Mouse (Mus musculus) inflammation-experienced regulatory T-cells (primary cell): ENCODE measurements around the gene Cmc2. TPM values are rescaled to one million over a fixed set of nuclear protein-coding genes. Genes with fewer than 3 reads are reported as not detected.

ENCODE experiments used
- polyA plus RNA-seq, 2 experiments: library from polyadenylated mRNA; unstranded; fragments of 100-300 nt; shearing (Covaris generic); gene quantifications; one replicate each; pipeline ENCODE4 v1.2.1; 2017

Cmc2 gene
- polyA plus RNA-seq, result 10 to 100 TPM; 24.4 to 31.3 TPM

DNA sequence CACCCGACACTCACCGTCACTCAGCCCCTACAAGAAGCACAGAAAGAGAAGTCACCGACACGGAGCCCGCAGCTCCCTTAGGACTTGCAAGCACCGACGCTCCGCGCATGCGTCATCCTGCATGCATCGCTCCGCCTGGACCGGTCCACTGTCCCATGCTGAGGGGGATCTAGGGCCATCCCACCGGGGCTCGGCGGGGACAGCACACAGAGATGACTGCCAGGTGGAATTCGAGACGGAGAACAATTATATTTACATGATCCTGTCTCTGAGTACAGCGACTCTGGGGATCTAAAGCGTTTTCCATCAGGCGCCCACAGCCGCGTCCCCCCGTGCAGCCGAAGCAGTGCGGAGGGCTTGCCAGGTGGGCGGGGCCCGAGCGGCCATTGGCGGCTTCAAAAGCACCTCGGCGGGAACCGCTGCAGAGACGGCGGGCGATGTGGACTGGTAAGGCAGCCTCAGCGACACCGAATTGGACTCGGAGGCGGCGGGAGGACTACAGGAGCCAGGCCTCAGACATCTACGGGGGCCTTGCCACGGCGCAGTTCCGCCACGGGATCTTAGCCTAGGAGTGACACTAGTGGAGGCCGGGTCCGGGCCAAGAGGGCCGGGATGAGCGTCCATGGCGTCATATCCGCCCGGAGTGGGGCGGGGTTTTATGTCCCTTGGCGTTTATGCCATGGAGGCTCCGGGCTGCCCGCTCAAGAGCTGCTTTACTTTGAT lies at the start of gene Cmc2, which contains the start of gene Cenpn:
Gene Cmc2 (minus strand): TSS at position 119 of the 723 bp plus-strand sequence.
Gene Cenpn (plus strand): TSS at position 394 of the 723 bp plus-strand sequence.

DNA sequence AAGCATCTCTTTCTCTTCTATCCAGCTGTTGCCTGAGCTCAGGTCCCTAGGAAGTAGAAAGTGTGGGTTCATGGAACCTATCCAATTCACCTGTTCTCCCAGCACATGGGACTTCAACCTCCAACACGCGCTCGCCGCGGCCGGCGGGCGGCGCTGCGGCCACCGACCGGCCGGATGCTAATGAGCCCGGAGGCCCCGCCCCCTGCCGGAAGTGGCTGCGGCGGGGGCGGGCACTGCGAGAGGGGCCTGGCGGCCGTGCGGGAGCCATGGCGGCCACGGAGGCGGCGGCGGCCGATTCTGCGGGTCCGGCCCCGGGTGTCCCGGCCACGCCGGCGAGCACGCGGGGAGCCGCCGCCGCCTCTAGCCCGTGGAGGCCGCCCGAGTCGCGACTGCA lies 21.9 kb upstream of the Cmc2 start, which contains the start of gene Atmin:
Gene Atmin (plus strand): TSS at position 233 of the 394 bp plus-strand sequence.

Other genes with a start within 250 kb of the Cmc2 start
- gene Cdyl2, start 188.5 kb downstream of the Cmc2 start, polyA plus RNA-seq, result 10 to 100 TPM; 15.9 to 26.5 TPM
- 1 to 10 TPM; 2.7 to 3.7 TPM for gene Cenpn, start 275 bp upstream of the Cmc2 start, polyA plus RNA-seq
- 10 to 100 TPM; 26.8 to 35.3 TPM for gene Atmin, start 21.9 kb upstream of the Cmc2 start, polyA plus RNA-seq
- gene 1700030J22Rik, start 57.5 kb upstream of the Cmc2 start, polyA plus RNA-seq, result under 1 TPM; 0.14 to 0.26 TPM
- gene Gcsh, start 72.1 kb upstream of the Cmc2 start, polyA plus RNA-seq, result 10 to 100 TPM; 20.5 to 23.0 TPM
- gene Pkd1l2, start 161.0 kb upstream of the Cmc2 start, polyA plus RNA-seq, result 1 to 10 TPM in 1 of 2 experiments, under 1 TPM in 1; 0.36 to 2.1 TPM
- gene Bco1, start 174.4 kb upstream of the Cmc2 start, polyA plus RNA-seq, result 1 to 10 TPM in 1 of 2 experiments, under 1 TPM in 1; 0.14 to 1.2 TPM
- 1 to 10 TPM; 1.7 to 2.4 TPM for gene Gan, start 236.7 kb upstream of the Cmc2 start, polyA plus RNA-seq